Mouse (Mus musculus) WW6 (cell line): ENCODE results near the gene Tas2r116.

Experiments used
- DNase-seq: peaks from one replicate; pipeline ENCODE4 v3.0.0-alpha.2; 2013; ENCODE audit warnings: low read depth, low spot score

Tas2r116 gene

DNA sequence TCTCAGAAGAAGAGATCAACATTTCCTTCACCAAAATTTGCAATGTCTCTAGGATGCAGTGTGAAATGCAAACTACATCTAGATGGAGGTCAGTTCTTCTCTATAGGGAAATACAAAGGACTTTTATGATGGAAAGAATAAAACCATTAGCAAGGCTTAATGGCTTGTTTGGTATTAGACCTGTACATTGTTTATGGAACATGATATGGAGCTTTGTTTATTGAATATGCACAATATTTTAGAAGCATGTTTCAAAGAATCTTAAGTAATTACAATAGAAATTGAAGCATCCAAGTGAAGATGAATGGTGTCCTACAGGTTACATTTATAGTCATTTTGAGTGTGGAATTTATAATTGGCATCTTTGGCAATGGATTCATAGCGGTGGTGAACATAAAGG, at the start of gene Tas2r116:
Gene Tas2r116, plus strand, starts transcription at position 301 of the 400 bp plus-strand sequence.
- no peak for DNase-seq

DNA sequence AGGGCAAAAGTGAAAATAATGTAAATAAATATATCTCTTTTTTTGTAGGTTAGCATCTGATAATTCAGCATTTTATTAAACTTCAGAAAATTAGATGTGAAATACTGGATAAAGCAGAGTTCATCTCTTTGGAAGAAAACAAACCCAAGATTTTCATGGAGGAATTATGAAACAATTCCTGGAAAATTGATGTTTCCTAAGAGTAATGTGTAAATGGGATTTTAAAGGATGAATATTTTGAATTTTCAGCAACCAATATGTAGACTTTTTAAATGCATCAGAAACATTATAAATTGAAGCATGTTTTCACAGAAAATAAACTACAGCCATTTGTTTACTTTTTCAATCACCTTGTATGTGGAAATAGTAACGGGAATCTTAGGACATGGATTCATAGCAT, 8.4 kb upstream of the Tas2r116 start, which contains the start of gene Tas2r123:
Gene Tas2r123, plus strand, starts transcription at position 301 of the 400 bp plus-strand sequence.
- no peak for DNase-seq

DNA sequence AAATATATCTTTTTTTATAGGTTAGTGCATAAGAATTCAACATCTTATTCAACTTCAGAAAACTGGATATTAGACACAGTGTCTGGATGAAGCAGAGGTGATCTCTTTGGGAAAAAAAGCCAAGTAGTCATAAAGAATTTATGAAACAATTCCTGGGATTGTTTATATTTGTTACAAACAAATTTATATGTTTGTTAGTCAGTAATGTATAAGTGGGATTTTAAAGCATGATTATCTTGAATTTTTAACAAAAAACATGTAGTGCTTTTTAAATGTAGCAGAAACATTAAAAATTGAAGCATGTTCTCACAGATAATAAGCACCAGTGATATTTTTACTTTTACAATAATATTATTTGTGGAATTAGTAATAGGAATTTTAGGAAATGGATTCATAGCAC, 12.5 kb downstream of the Tas2r116 start, which contains the start of gene Tas2r110:
Gene Tas2r110, plus strand, starts transcription at position 301 of the 400 bp plus-strand sequence.
- no peak for DNase-seq

- DNase-seq = no peak
These were observed 37.5 kb downstream of the Tas2r116 start, which contains the start of gene Tas2r113 for GRCm38 (mm10) chr6:132892711-132893110. Gene Tas2r113 (plus strand): TSS chr6:132893011.
